Mouse (Mus musculus): ENCODE results near the gene Samd3. TPM values are rescaled to one million over a fixed set of nuclear protein-coding genes. Genes with fewer than 3 reads are reported as not detected.
A peak's percentile ranks its signal among the peaks of the same experiment; 100 is the strongest.

The Samd3 gene
- total RNA-seq (2022), result 1 to 10 TPM; 1.7 to 5.0 (median 3.1) TPM

DNA sequence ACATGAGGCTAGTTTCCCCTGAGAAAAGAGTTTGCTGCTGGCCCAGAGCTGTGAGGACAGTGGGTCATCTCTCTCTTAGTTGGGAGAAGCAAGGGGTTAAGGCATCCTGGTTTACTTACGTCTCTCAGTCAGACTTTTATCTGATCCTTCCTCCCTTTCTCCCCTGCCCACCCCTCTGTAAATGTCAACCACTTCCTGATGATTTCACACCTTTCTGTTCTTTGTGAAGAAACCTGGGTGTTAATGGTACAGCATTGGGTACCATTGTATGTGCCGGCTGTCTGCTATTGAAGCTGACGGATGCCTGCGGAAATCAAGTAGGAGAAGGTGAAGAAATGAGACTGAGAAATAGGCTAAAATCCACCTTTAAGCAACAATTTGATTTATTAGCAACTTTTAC, at the start of gene Samd3:
Samd3 (plus strand) TSS at position 220 of the 400 bp plus-strand sequence.
- no peak for DNase-seq (ENCODE audit: low spot score in 2 of 2)

DNA sequence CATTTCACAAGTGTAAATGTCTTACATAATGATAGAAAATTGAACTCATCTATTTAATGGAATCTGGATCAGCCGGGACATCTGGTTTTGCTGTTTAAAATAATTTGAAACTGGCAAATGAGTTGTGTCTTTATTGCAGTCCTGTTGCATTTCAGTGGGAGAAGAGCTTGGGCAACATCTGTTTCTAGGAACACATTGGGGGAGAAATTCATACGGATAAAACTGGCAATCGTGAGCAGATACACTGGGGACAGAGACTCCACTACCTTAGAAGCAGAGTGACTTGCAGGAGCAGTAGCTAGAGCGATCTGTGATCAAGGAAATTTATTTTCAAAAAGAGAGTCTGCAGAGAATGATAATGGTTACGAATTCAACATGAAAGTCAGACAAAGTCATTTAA, 44.2 kb upstream of the Samd3 start:
- no peak for DNase-seq (ENCODE audit: low spot score in 2 of 2)

DNA sequence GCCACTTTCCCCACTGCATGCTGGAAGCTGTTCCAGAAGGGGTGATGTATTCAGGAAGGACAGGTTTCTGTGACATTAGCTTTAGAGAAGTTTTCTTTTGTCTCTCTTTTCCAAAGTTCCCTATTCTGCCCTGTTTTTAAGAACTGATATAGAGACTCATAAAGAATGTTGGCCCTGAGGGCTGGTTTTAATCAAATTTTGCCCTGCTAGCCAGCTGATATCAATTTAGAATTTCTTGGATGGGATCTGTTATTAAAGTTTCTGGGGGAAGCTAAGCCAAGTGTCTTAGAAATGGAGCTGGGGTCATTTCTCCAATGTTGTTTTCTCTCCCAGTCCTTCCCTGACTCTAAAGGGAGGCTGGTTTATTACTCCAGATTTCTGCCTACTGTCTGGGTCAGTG, 38.7 kb upstream of the Samd3 start:
- DNase-seq (ENCODE audit: low spot score in 2 of 2), result no peak

DNA sequence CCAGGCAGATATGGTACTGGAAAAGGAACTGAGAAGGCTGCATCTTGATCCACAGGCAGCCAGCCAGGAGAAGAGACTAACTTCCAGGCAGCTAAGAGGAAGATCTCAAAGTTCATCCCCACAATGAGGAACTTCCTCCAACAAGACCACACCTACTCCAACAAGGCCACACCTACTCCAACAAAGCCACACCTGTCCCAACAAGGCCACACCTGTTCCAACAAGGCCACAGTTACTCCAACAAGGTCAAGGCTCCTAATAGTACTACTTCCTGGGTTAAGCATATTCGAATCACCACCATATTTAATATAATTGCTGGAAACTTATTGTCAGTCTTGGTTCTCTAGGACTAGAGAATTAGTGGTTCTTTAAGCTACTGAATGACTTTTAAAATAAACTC, 34.6 kb upstream of the Samd3 start:
- DNase-seq (ENCODE audit: low spot score in 2 of 2), result no peak

DNA sequence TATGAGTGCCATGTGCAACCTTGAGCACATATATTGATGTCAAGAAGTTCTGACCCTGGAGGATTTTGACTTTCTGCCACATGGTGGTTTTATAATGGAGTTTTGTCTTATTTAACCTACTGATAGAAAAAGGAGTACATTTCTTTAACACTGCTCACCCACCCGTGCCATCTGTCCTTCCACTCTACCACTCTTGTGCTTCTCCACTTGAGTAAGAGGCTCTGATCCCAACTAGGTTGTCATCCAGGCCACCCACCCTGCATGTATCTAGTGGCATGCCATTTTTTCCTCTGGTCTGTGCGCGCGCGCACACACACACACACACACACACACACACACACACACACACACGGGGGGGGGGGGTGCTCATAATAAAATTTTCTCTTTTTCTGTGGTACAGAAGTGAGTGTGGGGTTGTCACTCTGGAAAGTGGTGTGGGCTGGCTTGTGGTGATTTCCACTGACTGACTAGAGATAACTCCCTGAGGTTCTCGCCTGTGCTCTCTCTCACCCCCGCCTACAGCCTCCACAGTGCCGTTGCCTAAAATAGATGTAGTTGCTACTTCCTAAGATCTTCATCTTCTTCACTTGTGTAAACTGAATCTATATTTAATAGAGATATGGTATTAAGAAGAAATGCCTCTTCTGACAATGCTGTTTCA, 26.7 kb upstream of the Samd3 start:
- DNase-seq (ENCODE audit: low spot score in 2 of 2), result no peak

DNA sequence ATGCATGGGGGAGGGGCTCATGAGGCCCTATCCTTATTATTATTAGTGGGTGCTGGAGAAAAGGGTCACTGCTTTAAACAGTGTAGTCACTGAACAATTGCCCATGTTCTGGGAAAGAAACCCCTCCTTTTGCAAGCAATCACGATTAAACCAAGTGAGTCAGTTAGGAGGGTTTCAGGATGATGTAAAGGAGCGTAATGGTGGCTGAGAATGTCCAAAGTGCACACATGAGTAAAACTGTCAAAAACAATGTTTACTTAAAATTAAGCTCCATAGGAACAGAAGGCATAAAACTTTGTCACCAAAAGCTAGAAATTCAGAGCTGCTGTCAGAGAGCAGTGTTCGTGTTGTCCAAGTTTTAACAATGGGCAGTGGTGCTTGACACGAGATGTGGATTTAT, 8.8 kb upstream of the Samd3 start:
- no peak for DNase-seq (ENCODE audit: low spot score in 2 of 2)

DNA sequence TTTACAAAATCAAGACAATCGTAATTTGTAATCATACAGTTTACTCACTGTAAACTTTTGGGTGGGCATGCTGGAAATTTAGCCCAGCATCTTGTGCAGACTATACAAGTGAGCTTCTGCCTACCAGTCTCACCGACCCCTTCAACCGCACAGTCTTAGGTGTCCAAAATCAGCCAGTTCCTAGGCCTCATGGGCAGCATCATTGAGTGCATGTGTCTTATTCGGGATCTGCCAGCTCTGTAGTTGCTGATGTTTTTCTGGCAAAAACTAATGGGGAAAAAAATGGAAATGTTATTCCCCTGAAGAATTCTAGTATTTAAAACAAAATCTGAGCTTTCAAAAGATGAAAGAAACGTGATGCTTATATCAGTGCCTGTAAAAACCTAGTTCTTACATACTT, 3.3 kb upstream of the Samd3 start:
- DNase-seq (ENCODE audit: low spot score in 2 of 2), result no peak

DNA sequence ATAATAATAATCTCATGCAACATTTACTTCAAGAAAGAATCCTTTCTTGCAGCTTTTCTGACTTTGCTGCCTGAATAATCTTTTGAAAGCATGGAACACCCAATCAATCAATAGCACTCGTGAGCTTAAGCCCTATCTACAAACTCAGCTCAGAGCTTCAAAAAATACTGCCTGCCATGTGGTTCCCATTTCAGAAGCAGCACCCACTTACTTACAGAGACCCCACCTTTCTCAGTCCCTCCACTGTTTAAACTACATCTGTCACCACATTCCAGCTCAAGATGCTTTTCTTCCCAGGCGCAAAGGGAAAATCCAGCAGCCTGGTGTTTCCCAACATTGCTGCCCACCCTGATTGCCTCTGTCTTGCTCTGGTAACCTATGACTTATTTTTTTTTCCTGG, 2.8 kb upstream of the Samd3 start:
- DNase-seq (ENCODE audit: low spot score in 2 of 2), result no peak

DNA sequence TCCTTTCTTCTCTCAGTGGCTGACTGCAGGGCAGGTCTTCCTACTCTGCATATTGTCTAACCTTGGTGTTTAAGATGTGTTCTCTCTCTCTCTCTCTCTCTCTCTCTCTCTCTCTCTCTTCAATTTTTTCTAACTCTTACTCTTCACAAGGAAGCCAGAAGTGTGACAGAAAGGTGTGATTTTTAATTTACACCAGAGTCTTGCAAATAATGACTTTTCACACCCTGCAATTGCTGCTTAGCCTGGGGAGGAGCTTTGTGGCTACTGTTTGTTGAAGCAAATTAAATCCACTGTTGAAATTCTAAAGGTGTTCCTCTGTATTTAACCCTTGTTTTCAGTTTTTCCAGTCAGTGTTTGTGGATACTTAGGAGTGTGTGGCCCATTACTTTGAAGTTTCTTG, 1.3 kb upstream of the Samd3 start:
- no peak for DNase-seq (ENCODE audit: low spot score in 2 of 2)

DNA sequence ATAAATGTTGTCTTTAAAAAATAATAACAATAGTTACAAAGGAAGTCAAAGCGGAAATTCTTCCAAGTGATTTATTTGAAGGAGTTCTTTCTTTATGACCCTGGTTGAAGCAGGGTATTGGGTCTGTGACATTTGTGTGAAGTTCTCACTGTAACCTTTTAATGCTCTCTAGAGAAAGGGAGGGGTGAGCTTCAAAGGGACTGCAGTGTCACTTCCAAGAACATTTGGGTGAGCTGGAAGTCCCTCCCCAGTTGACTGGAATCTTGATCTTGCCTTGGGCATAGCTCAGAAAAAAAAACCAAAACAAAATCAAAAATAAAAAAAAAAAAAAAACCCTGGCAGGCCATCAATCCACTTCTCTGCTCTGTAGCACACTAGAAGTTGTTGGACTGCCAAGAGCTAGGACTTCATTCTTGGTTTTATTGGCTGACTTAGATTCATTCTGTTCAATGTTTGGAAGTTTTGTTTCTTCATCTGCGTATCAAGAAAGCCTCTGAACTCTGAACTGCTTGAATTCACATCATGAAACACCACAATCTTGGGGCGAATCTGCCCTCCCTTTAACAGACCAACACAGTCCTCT, 2.7 kb downstream of the Samd3 start:
- DNase-seq (ENCODE audit: low spot score in 2 of 2), result no peak

DNA sequence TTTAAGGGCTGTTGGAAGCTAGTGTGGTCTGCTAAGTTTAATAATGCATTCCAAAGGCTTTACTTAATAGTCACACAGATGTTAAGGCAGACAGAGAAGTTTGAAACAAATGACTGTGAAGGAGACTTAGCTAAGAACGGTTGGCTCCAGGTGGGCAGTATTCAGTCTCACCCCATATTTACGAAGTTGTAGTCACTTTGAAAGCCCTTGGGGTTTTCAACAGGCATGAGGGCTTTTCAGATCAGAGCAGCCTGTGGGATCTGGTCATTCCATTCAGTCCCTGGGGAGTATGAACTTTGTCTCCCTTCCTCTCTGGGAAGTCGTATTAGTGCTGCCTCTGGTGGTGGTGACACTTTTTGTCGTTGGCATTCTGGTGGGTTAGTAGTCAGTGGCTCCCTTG, 9.1 kb downstream of the Samd3 start:
- DNase-seq (ENCODE audit: low spot score in 2 of 2), result no peak

DNA sequence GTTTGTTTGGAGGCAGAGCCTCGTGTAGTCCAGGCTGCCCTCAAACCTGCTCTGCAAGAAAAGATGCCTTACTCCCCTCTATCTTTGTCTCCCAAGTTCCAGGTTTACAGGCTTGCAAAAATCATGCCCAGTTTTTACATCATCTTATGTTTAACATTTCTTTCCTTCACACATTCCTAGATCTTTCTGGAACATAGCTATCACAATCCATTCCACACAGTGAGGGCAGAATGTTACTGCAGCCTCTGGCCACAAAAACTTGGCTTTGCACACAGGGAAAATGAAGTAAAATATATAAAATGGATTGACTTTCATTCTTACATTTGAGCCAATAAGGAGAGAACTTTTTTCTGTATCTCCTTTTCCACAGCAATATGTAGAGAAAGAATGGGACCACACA, 9.6 kb downstream of the Samd3 start:
- DNase-seq (ENCODE audit: low spot score in 2 of 2), result no peak

DNA sequence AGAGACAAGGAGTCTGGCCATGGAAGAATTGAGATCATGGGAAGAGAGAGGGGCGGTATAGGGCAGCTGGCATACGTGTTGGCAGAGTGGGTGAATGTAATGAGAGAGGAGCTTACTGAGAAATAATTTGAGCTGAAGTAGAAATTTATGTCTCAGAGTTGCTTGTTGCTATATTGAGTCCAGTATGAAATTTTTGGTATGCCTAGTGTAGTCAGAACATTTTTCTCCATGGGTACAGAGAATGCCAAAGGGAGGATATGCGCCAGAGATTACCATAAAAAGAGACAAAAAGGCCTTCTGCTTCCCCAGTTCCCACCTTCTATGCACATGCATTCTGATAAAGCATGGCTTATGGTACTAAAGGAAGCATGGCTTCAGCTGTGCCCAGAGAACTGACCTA, 13.7 kb downstream of the Samd3 start:
- DNase-seq (ENCODE audit: low spot score in 2 of 2), result no peak

DNA sequence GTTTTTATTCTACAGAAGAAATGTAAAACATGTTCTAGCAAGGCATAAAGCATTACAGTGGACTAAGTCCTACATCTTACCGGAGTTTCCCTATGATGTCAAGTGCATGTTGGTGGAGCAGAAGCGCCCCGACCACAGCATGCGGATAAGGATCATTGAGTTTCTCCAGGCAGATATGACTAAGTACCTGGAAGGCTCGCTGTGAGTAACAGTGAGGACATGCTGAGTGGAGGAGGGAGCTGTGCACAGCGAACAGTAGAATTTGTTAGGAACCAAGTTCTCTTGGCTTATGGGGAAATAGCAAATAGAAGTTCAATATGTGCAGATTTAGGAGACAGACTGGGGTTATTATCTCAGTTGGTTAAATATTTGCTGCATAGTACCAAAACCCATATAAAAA, 15.0 kb downstream of the Samd3 start:
- peak in 1 of 2 experiments; percentile 22 for DNase-seq (ENCODE audit: low spot score in 2 of 2)

DNA sequence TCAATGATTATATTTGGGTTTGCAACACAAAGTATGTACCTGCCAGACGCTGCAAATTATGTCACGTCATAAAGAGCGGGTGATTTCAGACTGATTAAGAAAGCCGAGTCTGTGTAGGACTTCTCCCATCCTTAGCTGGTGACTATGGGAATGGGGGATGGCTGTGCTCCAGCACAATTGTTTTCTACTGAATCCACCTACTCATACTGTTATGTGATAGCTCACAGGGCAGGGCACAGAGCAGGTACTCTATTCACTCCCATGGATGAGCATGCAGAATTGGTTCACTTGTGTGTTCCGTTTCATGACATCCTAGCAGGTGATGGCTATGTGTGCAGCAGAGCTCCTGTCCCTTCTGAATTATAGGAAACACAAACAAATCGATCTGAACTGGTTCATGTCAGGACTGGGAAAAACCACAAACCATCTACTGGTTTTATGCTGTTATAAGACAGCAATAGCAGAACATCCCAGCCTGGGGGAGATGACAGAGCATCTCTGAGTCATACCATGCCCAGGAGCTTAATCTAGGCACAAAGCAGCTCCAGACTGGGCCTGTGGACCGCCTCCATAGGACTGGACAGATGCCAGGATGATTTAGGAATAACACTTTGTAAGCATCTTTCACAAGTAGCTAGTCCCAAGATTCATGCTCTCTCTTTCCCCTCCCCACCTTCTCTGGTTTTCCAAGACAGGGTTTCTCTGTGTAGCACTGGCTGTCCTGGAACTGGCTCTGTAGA, 20.1 kb downstream of the Samd3 start:
- peak in 1 of 2 experiments; percentile 92 for DNase-seq (ENCODE audit: low spot score in 2 of 2)

DNA sequence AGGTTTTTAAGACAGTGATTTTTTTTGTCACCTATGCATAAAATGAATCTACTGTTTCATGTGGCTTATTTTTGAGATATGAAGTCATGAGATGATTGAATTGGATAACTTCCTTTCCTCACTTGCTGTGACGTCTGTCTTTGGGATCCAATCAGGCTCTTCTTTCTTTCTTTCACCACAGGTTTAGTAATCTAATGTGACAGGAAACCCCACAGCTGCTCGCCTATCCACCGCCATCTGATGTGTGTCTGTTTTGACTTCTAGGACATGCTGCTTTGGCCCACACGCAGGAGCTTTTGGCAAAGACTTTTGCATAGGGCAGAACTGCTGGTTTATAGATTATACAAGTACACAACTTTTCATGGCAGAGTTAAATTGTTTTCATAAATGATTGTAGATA, 30.4 kb downstream of the Samd3 start:
- DNase-seq (ENCODE audit: low spot score in 2 of 2), result no peak

DNA sequence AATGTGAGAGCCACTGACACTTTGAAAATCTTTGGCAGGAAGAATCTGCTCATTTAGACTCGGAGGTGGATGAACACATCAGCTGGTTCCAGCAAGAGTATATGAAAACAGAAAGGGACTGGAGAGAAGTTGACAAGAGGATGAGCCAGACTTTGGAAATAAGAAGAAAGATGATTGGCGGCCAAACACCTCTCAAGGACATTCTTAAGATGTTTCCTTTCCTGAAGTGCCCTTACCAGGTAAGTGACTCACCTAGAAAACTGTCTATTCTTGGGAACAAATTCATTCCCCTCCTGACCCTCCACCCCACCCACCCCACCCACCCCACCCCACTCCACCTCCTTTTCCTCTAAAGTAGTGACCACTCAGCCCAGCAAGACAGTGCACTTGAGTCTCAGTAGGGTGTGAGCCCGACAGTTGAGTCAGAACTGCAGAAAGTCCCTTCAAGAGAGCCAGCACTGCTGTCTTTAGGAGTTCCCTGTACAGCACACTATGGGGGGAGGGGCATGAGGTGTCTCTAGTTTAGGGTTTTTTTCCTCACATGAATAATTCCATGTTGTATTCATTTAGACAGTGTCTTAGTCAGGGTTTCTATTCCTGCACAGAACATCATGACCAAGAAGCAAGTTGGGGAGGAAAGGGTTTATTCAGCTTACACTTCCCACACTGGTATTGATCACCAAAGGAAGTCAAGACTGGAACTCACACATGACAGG, 34.4 kb downstream of the Samd3 start:
- DNase-seq (ENCODE audit: low spot score in 2 of 2), result no peak

DNA sequence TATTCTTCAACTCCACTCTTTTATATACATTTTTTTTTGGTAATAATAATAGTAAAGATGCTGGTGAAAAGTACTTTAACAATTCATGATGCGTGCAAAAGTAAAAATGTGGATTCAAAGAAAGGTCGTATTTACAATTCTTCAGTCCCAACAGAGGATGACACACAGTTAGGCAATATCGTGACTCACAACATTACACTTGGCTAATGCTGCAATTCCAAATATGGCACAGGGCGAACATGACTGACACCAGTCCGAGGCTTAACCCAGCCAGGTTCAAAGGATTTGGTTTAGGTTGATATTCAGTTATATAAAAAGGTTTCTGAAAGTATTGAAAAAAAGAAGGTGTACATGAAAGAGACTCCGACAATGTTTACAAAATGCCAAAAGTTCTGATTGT, 45.9 kb downstream of the Samd3 start:
- no peak for DNase-seq (ENCODE audit: low spot score in 2 of 2)

DNA sequence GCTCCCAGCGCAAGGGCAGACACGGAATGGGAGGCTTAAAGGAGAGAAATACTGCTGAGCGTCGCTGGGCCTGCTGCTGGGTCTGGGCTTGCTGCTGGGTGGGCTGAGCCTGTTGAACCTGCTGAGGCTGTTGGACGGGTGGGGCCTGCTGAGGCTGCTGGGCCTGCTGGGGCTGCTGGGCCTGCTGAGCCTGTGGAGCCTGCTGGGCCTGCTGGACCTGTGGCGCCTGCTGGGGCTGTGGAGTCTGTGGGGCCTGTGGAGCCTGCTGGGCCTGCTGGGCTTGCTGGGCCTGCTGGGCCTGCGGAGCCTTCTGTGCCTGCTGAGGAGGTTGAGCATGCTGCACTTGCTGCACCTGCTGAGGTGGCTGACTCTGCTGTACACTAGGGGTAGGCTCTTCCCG, 50.5 kb downstream of the Samd3 start:
- DNase-seq (ENCODE audit: low spot score in 2 of 2), result no peak

DNA sequence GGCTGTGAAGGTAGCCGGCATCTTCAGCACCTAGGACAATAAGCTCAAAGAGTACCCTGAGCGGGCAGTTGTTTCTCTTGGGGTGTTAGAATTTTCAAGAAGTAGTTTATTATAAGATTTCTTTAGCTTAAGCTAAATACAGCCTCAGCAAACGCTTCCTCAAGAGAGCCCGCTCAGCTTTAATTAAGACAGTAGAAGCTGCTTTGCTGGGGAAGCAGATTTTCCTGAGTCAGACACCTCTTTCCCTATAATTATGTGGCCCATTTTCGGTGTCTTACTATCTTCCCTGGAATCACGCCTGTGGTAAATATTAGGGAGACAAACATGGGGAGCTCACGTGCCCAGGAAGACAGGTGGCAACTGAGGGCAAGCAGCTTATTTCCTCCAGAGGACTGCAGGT, 57.6 kb downstream of the Samd3 start:
- no peak for DNase-seq (ENCODE audit: low spot score in 2 of 2)

DNA sequence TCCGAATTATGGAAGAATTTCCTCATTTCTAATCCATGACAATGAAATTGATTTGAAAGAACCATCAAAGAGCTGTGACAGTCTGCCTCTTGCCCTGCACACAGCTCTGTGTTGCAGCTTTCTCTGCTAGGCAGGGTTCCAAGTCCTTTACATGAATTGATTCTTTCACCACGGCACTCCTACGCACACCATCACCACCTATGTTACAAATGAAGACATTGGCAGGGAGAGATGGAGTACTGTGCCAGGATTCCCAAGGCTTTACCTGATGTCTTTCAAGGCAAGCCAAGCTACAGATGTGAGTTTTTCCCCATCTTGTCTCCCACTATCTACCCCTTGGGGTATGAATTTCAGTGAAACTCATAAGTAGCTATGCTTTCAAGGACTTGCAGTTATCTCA, 67.7 kb downstream of the Samd3 start:
- peak in 1 of 2 experiments; percentile 72 for DNase-seq (ENCODE audit: low spot score in 2 of 2)

DNA sequence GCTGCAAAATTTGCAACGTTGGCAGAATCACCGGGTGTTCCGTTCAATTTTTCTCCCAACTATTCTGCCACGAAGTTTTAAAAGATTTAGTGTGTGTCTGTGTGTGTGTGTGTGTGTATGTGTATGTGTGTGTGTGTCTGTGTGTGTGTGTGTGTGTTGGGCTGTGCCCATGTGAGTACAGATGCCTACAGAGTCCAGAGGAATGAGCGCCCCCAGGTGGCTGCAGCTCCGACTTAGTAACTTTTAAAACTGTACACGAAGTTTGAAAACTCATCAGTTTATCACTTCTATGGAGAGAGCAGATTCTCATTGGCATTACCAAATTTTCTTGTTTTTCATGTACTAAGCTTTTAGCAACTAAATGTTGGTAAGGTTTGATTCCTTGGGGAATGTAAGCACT, 68.1 kb downstream of the Samd3 start:
- no peak for DNase-seq (ENCODE audit: low spot score in 2 of 2)

All from left cerebral cortex, adult 8-10 months (tissue).